25 mouse cellular contexts compared by ENCODE assay signal in the genomic region with DNA sequence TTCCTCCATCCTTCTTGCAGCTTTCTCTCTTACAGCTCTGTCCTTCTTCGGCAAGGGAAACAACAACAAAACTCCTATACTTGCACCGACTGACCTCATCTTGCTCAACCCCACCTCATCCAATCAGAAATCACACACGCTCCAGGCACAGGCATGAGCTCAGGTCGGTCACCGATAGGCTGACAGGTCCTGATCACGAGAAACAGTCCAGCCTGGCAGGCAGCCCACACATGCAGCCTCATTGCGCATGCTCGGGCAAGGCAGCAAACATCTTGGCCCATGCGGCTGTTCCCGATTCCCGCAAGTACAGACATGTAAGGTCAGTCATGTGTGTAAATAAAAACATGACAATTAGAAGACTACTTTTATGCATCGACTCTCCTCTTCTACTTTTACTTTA.
"Had no signal": no experiment of that assay in that cellular context is flagged by ENCODE, and none has a peak within 500 bp of the region (broad histone marks: within the 10 kb centered on the region; RNA-seq: fewer than 3 reads in every experiment).

No protein-coding gene starts in this region.

- H3K9ac ChIP-seq: heart, embryonic 12.5 days; hindbrain, embryonic 13.5 days; hindbrain, embryonic 15.5 days; kidney, embryonic 15.5 days; limb, embryonic 12.5 days; liver, embryonic 13.5 days; liver, embryonic 15.5 days; liver, postnatal 0 days had no signal

- H3K36me3 ChIP-seq: heart, embryonic 10.5 days; heart, embryonic 12.5 days; hindbrain, embryonic 13.5 days; hindbrain, embryonic 15.5 days; kidney, embryonic 15.5 days; limb, embryonic 10.5 days; limb, embryonic 12.5 days; liver, embryonic 13.5 days; liver, embryonic 15.5 days had no signal

- H3K4me3 ChIP-seq: heart, embryonic 10.5 days; heart, embryonic 12.5 days; hindbrain, embryonic 13.5 days; hindbrain, embryonic 15.5 days; kidney, embryonic 15.5 days; layer of hippocampus, adult 2 months; left cerebral cortex, adult 2 months; limb, embryonic 10.5 days; limb, embryonic 12.5 days; liver, embryonic 13.5 days; liver, embryonic 15.5 days had no signal

- H3K4me1 ChIP-seq: heart, embryonic 10.5 days; heart, embryonic 12.5 days; hindbrain, embryonic 13.5 days; hindbrain, embryonic 15.5 days; kidney, embryonic 15.5 days; limb, embryonic 12.5 days; liver, embryonic 13.5 days; liver, embryonic 15.5 days had no signal

- H3K9me3 ChIP-seq: heart, embryonic 10.5 days; heart, embryonic 12.5 days; hindbrain, embryonic 13.5 days; hindbrain, embryonic 15.5 days; kidney, embryonic 15.5 days; limb, embryonic 10.5 days; limb, embryonic 12.5 days; liver, embryonic 13.5 days; liver, embryonic 15.5 days had no signal

- H3K4me2 ChIP-seq: heart, embryonic 12.5 days; hindbrain, embryonic 13.5 days; hindbrain, embryonic 15.5 days; kidney, embryonic 15.5 days; limb, embryonic 12.5 days; liver, embryonic 11.5 days; liver, embryonic 13.5 days; liver, embryonic 15.5 days had no signal

- DNase-seq: gastrocnemius, postnatal 14 days; gastrocnemius, postnatal 36 days; heart, adult 18-20 months; heart, postnatal 10 days; kidney, adult 11 months; kidney, adult 2 months; kidney, adult 9 months; kidney, postnatal 14 days; kidney, postnatal 4 days; liver; liver, embryonic 13.5 days; liver, postnatal 0 days had no signal

- H3K27ac ChIP-seq: heart, embryonic 10.5 days; hindbrain, embryonic 13.5 days; hindbrain, embryonic 15.5 days; hindbrain, postnatal 0 days; kidney, embryonic 15.5 days; kidney, postnatal 0 days; layer of hippocampus, adult 2 months; left cerebral cortex, adult 2 months; limb, embryonic 10.5 days; limb, embryonic 12.5 days; liver, embryonic 13.5 days; liver, embryonic 15.5 days had no signal

- H3K27me3 ChIP-seq: heart, embryonic 12.5 days; hindbrain, embryonic 13.5 days; hindbrain, embryonic 15.5 days; kidney, embryonic 15.5 days; limb, embryonic 12.5 days; liver, embryonic 13.5 days; liver, embryonic 15.5 days had no signal
